Mouse (Mus musculus): ENCODE measurements around the gene Rbm38. TPM values are rescaled to one million over a fixed set of nuclear protein-coding genes. Genes with fewer than 3 reads are reported as not detected.

The Rbm38 gene
- total RNA-seq, 4 experiments from 2014 or later, result 180 to 208 (median 192) TPM

GRCm38 (mm10) chr2:173014741-173015287, 5.5 kb upstream of the Rbm38 start:
- DNase-seq (ENCODE audit: low spot score in 2 of 2), result no peak

- no peak for DNase-seq (ENCODE audit: low spot score in 2 of 2)
Measured at GRCm38 (mm10) chr2:173017940-173018339, 2.4 kb upstream of the Rbm38 start.

- peak; percentile 61 to 75 for DNase-seq (ENCODE audit: low spot score in 2 of 2)
Measured at GRCm38 (mm10) chr2:173018618-173019017, 1.7 kb upstream of the Rbm38 start.

GRCm38 (mm10) chr2:173019322-173019721, 976 bp upstream of the Rbm38 start:
- DNase-seq (ENCODE audit: low spot score in 2 of 2), result no peak

- DNase-seq (ENCODE audit: low spot score in 2 of 2), result peak; percentile 88 to 91
Measured at GRCm38 (mm10) chr2:173019790-173020189, 508 bp upstream of the Rbm38 start.

GRCm38 (mm10) chr2:173021633-173022055, 1.3 kb downstream of the Rbm38 start:
- DNase-seq (ENCODE audit: low spot score in 2 of 2), result peak; percentile 91 to 93

GRCm38 (mm10) chr2:173022056-173022681, 1.9 kb downstream of the Rbm38 start:
- DNase-seq (ENCODE audit: low spot score in 2 of 2), result no peak

- DNase-seq (ENCODE audit: low spot score in 2 of 2), result no peak
Measured at GRCm38 (mm10) chr2:173022813-173023212, 2.5 kb downstream of the Rbm38 start.

GRCm38 (mm10) chr2:173023371-173023851, 3.1 kb downstream of the Rbm38 start:
- DNase-seq (ENCODE audit: low spot score in 2 of 2), result no peak

GRCm38 (mm10) chr2:173023966-173024365, 3.7 kb downstream of the Rbm38 start:
- DNase-seq (ENCODE audit: low spot score in 2 of 2), result no peak

- no peak for DNase-seq (ENCODE audit: low spot score in 2 of 2)
Measured at GRCm38 (mm10) chr2:173024392-173024791, 4.1 kb downstream of the Rbm38 start.

- peak in 1 of 2 experiments; percentile 43 for DNase-seq (ENCODE audit: low spot score in 2 of 2)
Measured at GRCm38 (mm10) chr2:173024938-173025337, 4.6 kb downstream of the Rbm38 start.

- no peak for DNase-seq (ENCODE audit: low spot score in 2 of 2)
Measured at GRCm38 (mm10) chr2:173026286-173026685, 6.0 kb downstream of the Rbm38 start.

- DNase-seq (ENCODE audit: low spot score in 2 of 2), result no peak
Measured at GRCm38 (mm10) chr2:173026688-173027131, 6.4 kb downstream of the Rbm38 start.

- no peak for DNase-seq (ENCODE audit: low spot score in 2 of 2)
Measured at GRCm38 (mm10) chr2:173027169-173027823, 7.0 kb downstream of the Rbm38 start.

GRCm38 (mm10) chr2:173027824-173028495, 7.7 kb downstream of the Rbm38 start:
- DNase-seq (ENCODE audit: low spot score in 2 of 2), result peak in 1 of 2 experiments; percentile 58

GRCm38 (mm10) chr2:173028508-173029031, 8.3 kb downstream of the Rbm38 start:
- no peak for DNase-seq (ENCODE audit: low spot score in 2 of 2)

- no peak for DNase-seq (ENCODE audit: low spot score in 2 of 2)
Measured at GRCm38 (mm10) chr2:173030591-173031338, 10.5 kb downstream of the Rbm38 start.

GRCm38 (mm10) chr2:173033531-173033930, 13.2 kb downstream of the Rbm38 start:
- no peak for DNase-seq (ENCODE audit: low spot score in 2 of 2)

- DNase-seq (ENCODE audit: low spot score in 2 of 2), result no peak
Measured at GRCm38 (mm10) chr2:173034998-173035397, 14.7 kb downstream of the Rbm38 start.

GRCm38 (mm10) chr2:173035653-173036052, 15.4 kb downstream of the Rbm38 start:
- DNase-seq (ENCODE audit: low spot score in 2 of 2), result no peak
